Mouse (Mus musculus) C2C12 (cell line): Measurements from ENCODE around the gene Prkar2b. TPM values are rescaled to one million over a fixed set of nuclear protein-coding genes. Genes with fewer than 3 reads are reported as not detected.

Experiments used
- H3K27me3 ChIP-seq: one replicate; pipeline ENCODE4 v1.6.1; 2011; ENCODE audit not compliant: control insufficient read depth, insufficient read depth, insufficient read length
- H3K36me3 ChIP-seq: one replicate; pipeline ENCODE4 v1.6.1; 2011; ENCODE audit not compliant: control insufficient read depth, insufficient read depth
- H3K4me3 ChIP-seq: one replicate; pipeline ENCODE4 v1.5.1; 2011; ENCODE audit warnings: mild to moderate bottlenecking, control low read depth; ENCODE audit not compliant: poor library complexity, insufficient read depth, severe bottlenecking
- H3K79me2 ChIP-seq: one replicate; pipeline ENCODE4 v1.6.1; 2011; ENCODE audit not compliant: control insufficient read depth, insufficient read depth
- H3K79me3 ChIP-seq: one replicate; pipeline ENCODE4 v1.6.1; 2011; ENCODE audit warnings: low read depth, control low read depth
- H3ac ChIP-seq: one replicate; pipeline ENCODE3; 2011; ENCODE audit warnings: low read depth; ENCODE audit not compliant: control insufficient read depth, insufficient read length
- CEBPB ChIP-seq: IDR thresholded peaks from one replicate; pipeline ENCODE4 v1.6.1; 2011; ENCODE audit warnings: low read depth, mild to moderate bottlenecking, control low read depth, moderate library complexity
- CTCF ChIP-seq: IDR thresholded peaks from one replicate; pipeline ENCODE4 v1.5.1; 2011; ENCODE audit not compliant: control insufficient read depth, insufficient read depth, insufficient read length
- FOSL1 ChIP-seq: IDR thresholded peaks from one replicate; pipeline ENCODE4 v1.8.0; 2011; ENCODE audit warnings: mild to moderate bottlenecking, low read length; ENCODE audit not compliant: poor library complexity, insufficient read depth, severe bottlenecking
- MAX ChIP-seq: IDR thresholded peaks from one replicate; pipeline ENCODE4 v1.6.1; 2011; ENCODE audit warnings: mild to moderate bottlenecking, control low read depth
- MYOD1 ChIP-seq: IDR thresholded peaks from one replicate; pipeline ENCODE4 v1.6.1; 2011; ENCODE audit warnings: low read depth; ENCODE audit not compliant: control insufficient read depth, insufficient read length
- MYOG ChIP-seq: IDR thresholded peaks from one replicate; pipeline ENCODE4 v1.6.1; 2011; ENCODE audit not compliant: control insufficient read depth, insufficient read length; ENCODE audit errors: extremely low read depth
- USF1 ChIP-seq: IDR thresholded peaks from one replicate; pipeline ENCODE4 v1.6.1; 2011; ENCODE audit warnings: low read depth, mild to moderate bottlenecking, control low read depth, moderate library complexity
- polyA plus RNA-seq: library from polyadenylated mRNA; unstranded; fragments of >200 nt; fragmentation: generic; extraction: Trizol; gene quantifications from one replicate; pipeline ENCODE4 v1.2.1, GENCODE M21; 2012; ENCODE audit warnings: missing spikeins

Prkar2b gene
- polyA plus RNA-seq, 1 experiment = 33.1 TPM

- no peaks in the 10 kb centered on the region for H3K27me3 ChIP-seq
- no peak overlapping the region for H3ac ChIP-seq
- no peak overlapping the region for H3K4me3 ChIP-seq
- TF ChIP-seq CEBPB (no peak), CTCF (no peak), MAX (no peak), FOSL1 (no peak), MYOG (no peak), USF1 (no peak), MYOD1 (no peak)
- H3K79me3 ChIP-seq = peaks cover 11% of the 10 kb centered on the region
- peaks cover 30% of the 10 kb centered on the region for H3K79me2 ChIP-seq
- peaks cover 23% of the 10 kb centered on the region for H3K36me3 ChIP-seq
Measured at GRCm38 (mm10) chr12:31944405-31944804, 116.7 kb downstream of the Prkar2b start.

GRCm38 (mm10) chr12:31943020-31943654 is 118.0 kb downstream of the Prkar2b start:
- Histone ChIP-seq H3K4me3 (no peak overlapping the region), H3ac (no peak overlapping the region), H3K27me3 (no peaks in the 10 kb centered on the region), H3K79me2 (peaks cover 22% of the 10 kb centered on the region), H3K36me3 (peaks cover 35% of the 10 kb centered on the region), H3K79me3 (peaks cover 10% of the 10 kb centered on the region)
- TF ChIP-seq USF1 (no peak), FOSL1 (no peak), CTCF (no peak), MAX (no peak), CEBPB (no peak), MYOD1 (no peak), MYOG (no peak)

- TF ChIP-seq MAX = no peak
- no peak for TF ChIP-seq MYOD1
- no peak for TF ChIP-seq MYOG
- TF ChIP-seq CTCF = no peak
- no peak for TF ChIP-seq USF1
- TF ChIP-seq FOSL1 = no peak
- no peak for TF ChIP-seq CEBPB
- H3K79me3 ChIP-seq = no peaks in the 10 kb centered on the region
- H3ac ChIP-seq = no peak overlapping the region
- no peaks in the 10 kb centered on the region for H3K79me2 ChIP-seq
- H3K36me3 ChIP-seq = peaks cover 55% of the 10 kb centered on the region
- no peak overlapping the region for H3K4me3 ChIP-seq
- no peaks in the 10 kb centered on the region for H3K27me3 ChIP-seq
Measured at GRCm38 (mm10) chr12:31939026-31939425, 122.1 kb downstream of the Prkar2b start.

- TF ChIP-seq USF1 (no peak), CEBPB (no peak), MYOG (no peak), CTCF (no peak), MYOD1 (no peak), FOSL1 (no peak), MAX (no peak)
- Histone ChIP-seq H3K36me3 (peaks cover 55% of the 10 kb centered on the region), H3K4me3 (no peak overlapping the region), H3K79me3 (no peaks in the 10 kb centered on the region), H3K27me3 (no peaks in the 10 kb centered on the region), H3K79me2 (no peaks in the 10 kb centered on the region), H3ac (no peak overlapping the region)
Measured at GRCm38 (mm10) chr12:31938391-31938997, 122.6 kb downstream of the Prkar2b start.

GRCm38 (mm10) chr12:31937613-31938012 is 123.5 kb downstream of the Prkar2b start:
- Histone ChIP-seq H3ac (no peak overlapping the region), H3K27me3 (no peaks in the 10 kb centered on the region), H3K4me3 (no peak overlapping the region), H3K79me2 (no peaks in the 10 kb centered on the region), H3K79me3 (no peaks in the 10 kb centered on the region), H3K36me3 (peaks cover 57% of the 10 kb centered on the region)
- TF ChIP-seq MAX = no peak
- no peak for TF ChIP-seq FOSL1
- TF ChIP-seq MYOD1 = no peak
- TF ChIP-seq CEBPB = no peak
- TF ChIP-seq MYOG = no peak
- TF ChIP-seq USF1 = no peak
- no peak for TF ChIP-seq CTCF
